Mouse (Mus musculus) stomach, adult 2 months (tissue): ENCODE data around the gene Syce1. TPM values are rescaled to one million over a fixed set of nuclear protein-coding genes. Genes with fewer than 3 reads are reported as not detected.

ENCODE experiments used
- polyA plus RNA-seq: library from polyadenylated mRNA; depleted of rRNA; stranded (reverse); fragments of >200 nt; gene quantifications from 2 replicates; pipeline ENCODE4 v1.2.3, GENCODE M21; 2012; rRNA removed

Gene Syce1
- polyA plus RNA-seq: 0.15 TPM in 1 of 2 replicates, not detected in the other

GRCm38 (mm10) chr7:140787406-140788052 is at the start of gene Syce1:
Syce1 (minus strand) TSS chr7:140787852.

DNA sequence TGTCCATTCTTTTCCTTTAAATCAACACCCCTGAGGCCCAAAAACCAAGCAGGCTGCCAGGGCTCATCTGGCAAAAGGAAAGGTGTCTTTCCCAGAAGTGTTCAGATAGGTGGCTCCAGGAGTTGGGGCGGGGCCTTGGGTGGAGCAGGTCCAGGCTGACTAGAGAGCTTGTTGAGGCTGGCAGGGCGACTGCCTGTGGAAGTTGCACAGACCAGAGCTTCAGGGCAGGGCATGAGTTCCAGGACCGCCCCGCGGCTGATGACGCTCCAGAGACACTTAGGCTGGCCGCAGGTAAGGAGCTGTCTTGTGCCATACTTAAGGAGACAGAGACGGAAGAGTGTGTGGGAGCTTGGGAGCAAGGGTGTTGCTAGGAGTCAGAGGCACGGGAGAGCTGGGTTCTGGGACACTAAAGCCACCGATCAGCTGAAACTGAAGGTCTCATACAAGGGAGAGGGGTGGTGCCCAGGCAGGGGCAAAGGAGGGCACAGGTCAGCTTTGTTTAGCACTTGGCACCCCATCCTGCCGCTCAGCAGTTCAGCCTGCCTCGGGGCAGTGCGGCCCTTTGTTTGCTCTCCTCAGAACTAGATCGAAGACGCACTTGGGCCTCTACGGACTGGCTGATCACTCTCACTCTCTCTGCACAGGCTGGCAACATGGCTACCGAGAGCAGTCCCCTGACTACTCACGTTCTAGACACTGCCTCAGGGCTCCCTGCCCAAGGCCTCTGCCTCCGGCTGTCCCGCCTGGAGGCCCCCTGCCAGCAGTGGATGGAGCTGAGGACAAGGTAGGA is 47.5 kb upstream of the Syce1 start, which contains the start of gene Urah:
Gene Urah (plus strand): TSS at position 51 of the 790 bp plus-strand sequence.

DNA sequence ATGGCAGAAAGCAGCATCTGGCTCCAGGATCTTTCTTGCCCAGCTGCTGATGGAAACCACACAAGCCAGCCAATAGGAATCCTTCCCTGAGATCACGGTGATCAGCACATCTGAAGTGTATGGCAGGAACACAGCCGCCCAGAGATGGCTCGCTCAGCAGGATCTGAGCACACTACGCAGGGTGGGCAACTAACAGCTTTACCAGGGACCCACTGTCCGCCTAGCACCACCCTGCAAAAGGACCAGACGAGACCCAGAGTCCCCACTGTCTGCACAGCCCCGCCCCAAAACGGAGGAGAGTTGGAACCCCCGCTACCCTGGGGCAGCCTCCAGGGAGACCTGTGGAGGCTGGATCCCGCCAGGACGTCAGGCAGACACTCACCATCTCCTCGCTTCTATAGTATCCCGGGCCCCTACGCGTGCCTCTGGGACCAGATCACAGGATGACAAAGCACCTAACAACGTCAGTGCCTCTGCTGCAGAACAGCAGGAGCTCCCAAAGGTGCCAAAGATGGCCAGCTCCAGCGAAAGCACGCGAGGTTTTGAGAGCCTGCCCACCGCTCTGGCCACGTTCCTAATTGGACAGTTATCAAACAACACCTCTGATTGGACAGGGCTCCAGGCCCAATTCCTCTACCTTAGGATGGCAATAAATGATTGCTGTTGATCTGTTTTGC is 34.1 kb upstream of the Syce1 start, which contains the start of gene Zfp941:
Gene Zfp941 (minus strand): TSS at position 526 of the 677 bp plus-strand sequence.

DNA sequence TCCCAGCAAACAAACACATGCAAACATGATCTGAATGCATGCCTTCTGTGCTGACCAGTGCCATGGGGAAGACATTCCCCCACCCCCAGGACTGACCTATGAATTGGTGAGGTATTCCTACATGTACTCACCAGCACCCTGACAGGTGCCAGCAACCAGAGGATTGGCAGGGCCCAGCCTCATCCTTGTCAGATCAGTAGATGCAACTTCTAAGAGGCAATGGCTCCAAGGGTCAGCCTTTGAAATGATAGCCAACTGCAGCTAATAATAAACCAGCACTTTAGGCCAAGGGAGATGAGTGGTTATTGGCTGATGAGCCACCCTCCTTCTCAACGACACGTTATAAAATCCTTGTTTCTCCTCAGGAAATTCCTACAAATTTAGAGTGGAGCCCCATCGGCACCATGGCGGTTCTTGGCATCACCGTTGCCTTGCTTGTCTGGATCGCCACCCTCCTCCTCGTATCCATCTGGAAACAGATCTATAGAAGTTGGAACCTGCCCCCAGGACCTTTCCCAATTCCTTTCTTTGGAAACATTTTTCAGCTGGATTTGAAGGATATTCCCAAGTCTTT is 24.1 kb downstream of the Syce1 start, which contains the start of gene Cyp2e1:
Gene Cyp2e1 (plus strand): TSS at position 293 of the 574 bp plus-strand sequence.

Other genes starting within 250 kb of the Syce1 start
- gene Olfr538, start 220.0 kb downstream of the Syce1 start, polyA plus RNA-seq: not detected in 2 replicates
- not detected in 2 replicates for gene Olfr46, start 186.6 kb downstream of the Syce1 start, polyA plus RNA-seq
- gene Olfr61, start 158.9 kb downstream of the Syce1 start, polyA plus RNA-seq: not detected in 2 replicates
- gene Olfr53, start 141.4 kb downstream of the Syce1 start, polyA plus RNA-seq: not detected in 2 replicates
- gene Olfr539, start 127.9 kb downstream of the Syce1 start, polyA plus RNA-seq: not detected in 2 replicates
- gene Olfr45, start 105.9 kb downstream of the Syce1 start, polyA plus RNA-seq: not detected in 2 replicates
- gene Olfr541, start 90.6 kb downstream of the Syce1 start, polyA plus RNA-seq: not detected in 2 replicates
- gene Cyp2e1, start 24.1 kb downstream of the Syce1 start, polyA plus RNA-seq: 0.06 and 0.75 TPM in 2 replicates
- gene Zfp941, start 34.3 kb upstream of the Syce1 start, polyA plus RNA-seq: 0.01 and 0.02 TPM in 2 replicates
- gene Urah, start 47.2 kb upstream of the Syce1 start, polyA plus RNA-seq: 24.9 and 25.9 TPM in 2 replicates
- gene Scgb1c1, start 57.7 kb upstream of the Syce1 start, polyA plus RNA-seq: not detected in 2 replicates
- gene Odf3, start 60.0 kb upstream of the Syce1 start, polyA plus RNA-seq: not detected in 2 replicates
- not detected in 2 replicates for gene Gm45785, start 68.5 kb upstream of the Syce1 start, polyA plus RNA-seq
- gene Ric8a, start 69.1 kb upstream of the Syce1 start, polyA plus RNA-seq: 38.8 and 38.9 TPM in 2 replicates
- gene Bet1l, start 69.7 kb upstream of the Syce1 start, polyA plus RNA-seq: 7.5 and 8.6 TPM in 2 replicates
- gene Psmd13, start 94.1 kb upstream of the Syce1 start, polyA plus RNA-seq: 26.4 and 30.2 TPM in 2 replicates
- gene Sirt3, start 94.5 kb upstream of the Syce1 start, polyA plus RNA-seq: 12.7 and 14.2 TPM in 2 replicates
- 24.9 and 30.2 TPM in 2 replicates for gene Cox8b, start 112.6 kb upstream of the Syce1 start, polyA plus RNA-seq
- 0.08 and 0.19 TPM in 2 replicates for gene Nlrp6, start 133.1 kb upstream of the Syce1 start, polyA plus RNA-seq
- gene Pgghg, start 153.5 kb upstream of the Syce1 start, polyA plus RNA-seq: 13.5 and 15.5 TPM in 2 replicates
- 0.67 and 1.3 TPM in 2 replicates for gene Ifitm5, start 162.4 kb upstream of the Syce1 start, polyA plus RNA-seq
- not detected in 2 replicates for gene Gm45717, start 168.1 kb upstream of the Syce1 start, polyA plus RNA-seq
- gene Ifitm2, start 168.1 kb upstream of the Syce1 start, polyA plus RNA-seq: 255 and 272 TPM in 2 replicates
- gene Ifitm1, start 179.4 kb upstream of the Syce1 start, polyA plus RNA-seq: 46.7 and 48.2 TPM in 2 replicates
- 83.2 and 93.7 TPM in 2 replicates for gene Ifitm3, start 222.9 kb upstream of the Syce1 start, polyA plus RNA-seq
- 0.83 and 1.1 TPM in 2 replicates for gene Ifitm6, start 230.1 kb upstream of the Syce1 start, polyA plus RNA-seq
- not detected in 2 replicates for gene Gm17387, start 241.3 kb upstream of the Syce1 start, polyA plus RNA-seq